Mouse (Mus musculus) WW6 (cell line): ENCODE measurements around the gene Ufc1.

Experiments used
- DNase-seq: peaks from one replicate; pipeline ENCODE4 v3.0.0-alpha.2; 2013; ENCODE audit warnings: low read depth, low spot score

The Ufc1 gene

DNA sequence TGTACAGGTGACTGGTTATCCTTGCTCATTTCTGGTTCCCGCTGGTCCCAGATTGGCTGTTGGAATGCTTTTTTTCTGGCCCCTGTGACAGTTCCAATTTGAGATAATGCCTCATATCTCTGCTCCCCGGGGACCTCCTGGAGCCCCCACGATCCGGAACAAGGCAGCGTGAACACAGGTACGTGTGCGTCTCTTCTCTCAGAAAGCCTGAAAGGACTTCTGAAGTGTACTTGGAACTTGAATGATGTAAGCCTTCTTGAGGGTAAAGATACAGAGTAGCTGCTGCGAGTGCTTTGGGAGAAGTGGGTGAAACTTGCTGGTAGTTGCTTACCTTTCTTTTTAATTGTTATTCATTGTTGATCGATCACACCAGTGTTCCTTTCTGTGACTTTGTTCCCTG is 23.6 kb downstream of the Ufc1 start:
- no peak for DNase-seq

DNA sequence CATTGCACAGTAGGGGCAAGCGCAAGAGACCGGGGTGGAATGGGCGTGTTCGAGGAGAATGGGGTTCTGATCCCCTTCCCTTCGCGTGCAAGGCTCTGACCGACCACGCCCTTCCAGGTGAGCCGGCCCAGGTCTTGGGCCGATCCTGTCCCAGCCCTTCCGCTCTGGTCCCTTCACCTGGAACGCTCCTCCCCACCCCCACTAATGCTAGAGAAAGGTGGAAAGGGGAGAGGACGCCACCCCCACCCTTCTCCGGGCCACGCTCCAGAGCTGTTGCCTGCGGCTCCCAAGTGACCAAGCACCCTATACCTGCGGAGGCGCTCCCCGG is 24.3 kb downstream of the Ufc1 start:
- no peak for DNase-seq

DNA sequence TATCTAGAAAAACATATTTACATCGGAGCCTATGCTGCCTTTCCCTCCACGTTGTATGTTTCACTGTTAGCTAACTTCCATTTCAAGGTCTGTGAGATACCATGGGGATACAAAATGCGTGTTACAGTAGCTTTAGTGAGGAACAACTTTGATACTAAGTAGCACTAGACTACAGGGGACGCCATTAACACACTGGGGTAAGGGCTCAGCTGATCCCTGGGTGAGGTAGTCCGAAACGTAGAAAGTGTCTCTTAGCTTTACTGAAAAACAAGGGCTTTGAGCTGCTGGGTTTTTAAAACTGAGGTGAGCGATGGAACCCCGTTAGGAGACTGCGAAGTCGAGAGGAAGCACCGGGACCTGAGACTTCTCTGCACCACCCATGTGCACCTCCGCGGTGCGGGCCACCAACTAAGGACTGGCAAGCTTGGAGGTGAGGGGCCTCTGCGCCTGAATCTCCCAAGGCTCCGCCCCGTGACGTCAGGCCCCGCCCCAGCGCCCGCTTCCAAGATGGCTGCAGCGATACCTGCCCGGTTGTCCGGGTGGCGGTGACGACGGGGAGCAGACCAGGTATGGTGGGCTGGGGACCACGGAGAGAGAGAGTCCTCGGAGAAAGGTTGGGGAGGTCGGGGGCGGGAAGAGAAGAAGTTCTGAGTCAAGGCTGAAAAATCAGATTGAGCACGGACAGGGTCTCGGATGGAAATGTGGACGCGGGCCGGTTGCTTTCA is 24.8 kb downstream of the Ufc1 start, which contains the start of gene B4galt3:
B4galt3 (plus strand) TSS at position 481 of the 725 bp plus-strand sequence.
- DNase-seq: no peak

DNA sequence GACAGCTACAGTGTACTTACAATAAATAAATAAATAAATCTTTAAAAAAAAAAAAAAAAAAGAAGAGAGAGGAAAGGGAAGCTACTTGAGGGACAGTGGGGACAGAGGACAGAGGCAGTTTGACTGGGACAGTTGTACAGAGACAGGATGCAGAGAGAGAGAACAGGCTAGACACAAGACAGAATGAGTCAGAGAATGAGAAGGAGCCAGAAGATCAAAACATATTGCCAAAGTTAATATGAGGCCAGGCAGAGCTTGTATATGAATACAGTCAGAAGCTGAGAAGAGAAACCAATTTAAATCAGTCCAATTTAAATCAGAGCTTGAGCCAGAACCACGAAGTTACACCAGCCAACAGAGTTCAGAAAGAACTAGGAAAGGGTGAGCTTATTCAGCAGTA is 26.5 kb downstream of the Ufc1 start:
- no peak for DNase-seq

DNA sequence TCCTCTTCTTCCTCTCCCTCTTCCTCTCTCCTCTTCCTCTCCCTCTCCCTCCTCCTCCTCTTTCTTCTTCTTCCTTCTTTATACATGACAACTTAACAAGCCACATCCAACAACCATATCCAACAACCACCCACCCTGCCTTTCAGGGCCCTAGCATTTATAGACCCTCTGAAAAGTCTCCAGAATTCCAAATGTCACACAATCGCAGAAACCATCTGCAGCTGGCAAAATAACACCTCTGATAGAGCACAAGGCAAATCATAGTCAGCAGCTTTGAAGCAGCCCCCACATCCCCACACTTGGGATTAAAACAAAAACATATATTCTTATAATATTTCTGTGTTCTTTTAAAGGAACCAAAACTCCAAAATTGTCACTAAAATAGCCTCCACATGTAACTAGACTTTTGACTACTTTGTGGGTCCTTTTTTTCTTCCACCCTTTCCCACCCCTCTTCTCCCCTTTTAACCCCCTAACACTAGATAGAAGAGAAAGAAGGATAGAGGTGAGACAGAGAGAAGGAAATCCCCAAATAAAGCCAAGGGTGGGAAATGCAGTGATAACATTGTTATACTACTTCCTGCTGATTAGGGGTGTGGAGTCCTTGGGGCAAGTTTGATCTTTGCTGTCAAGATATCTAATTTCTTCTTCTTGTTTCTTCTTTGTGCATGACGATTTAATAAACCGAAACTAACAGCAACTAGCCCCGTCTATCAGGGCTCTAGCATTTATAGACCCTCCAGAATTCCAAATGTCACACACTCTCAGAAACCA is 28.7 kb downstream of the Ufc1 start:
- DNase-seq: no peak

DNA sequence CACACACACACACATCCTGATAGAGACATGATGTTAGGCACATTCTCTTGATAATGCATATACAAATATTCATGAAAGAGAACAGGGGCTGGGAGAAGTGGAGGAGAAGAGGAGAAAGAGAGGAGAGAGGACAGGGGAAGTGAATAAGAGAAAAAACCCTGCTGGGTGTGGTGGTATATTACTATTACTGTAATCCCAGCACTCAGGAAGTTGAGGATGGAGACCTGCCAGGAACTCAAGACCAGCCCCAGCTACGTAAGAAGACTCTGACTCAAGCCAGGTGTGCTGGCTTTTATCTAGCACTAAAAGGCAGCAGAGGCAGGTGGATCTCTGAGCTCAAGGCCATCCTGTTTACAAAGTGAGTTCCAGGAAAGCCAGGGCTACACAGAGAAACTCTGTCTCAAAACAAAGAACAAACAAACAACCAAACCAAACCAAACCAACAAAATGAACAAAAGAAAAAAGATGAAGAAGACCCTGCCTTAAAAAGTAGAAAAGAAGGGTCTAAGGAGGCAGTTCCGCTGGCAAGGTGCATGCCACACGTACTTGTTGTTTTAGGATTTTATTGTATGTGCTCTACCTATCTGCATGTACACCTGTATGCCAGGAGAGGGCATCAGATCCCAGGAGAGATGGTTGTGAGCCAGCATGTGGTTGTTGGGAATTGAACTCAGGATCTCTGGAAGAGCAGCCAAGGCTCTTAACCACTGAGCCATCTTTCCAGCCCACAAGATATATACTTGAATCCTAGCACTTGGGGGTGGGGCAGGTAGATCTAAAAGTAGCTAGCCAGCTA is 31.0 kb downstream of the Ufc1 start:
- DNase-seq: no peak

DNA sequence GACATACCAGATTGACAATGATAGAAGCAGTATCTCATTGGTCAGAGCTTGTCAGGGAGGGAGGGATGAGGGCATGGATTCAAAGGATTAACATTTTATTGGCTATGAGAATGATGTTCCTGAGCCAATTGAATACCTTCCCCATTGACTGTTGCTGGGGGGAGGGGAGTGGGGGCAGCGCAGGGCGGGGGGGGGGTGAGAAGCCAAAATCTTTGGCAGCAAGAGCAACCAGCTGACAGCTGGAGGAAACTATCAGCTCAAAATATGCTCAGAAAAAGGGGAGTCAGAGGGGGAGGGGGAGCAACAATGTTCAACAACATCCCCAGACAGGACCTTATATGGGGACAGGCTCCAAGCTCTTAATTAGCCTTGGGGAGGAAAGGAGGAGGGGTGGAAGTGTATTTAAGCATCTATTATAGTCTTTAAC is 31.6 kb downstream of the Ufc1 start:
- no peak for DNase-seq

DNA sequence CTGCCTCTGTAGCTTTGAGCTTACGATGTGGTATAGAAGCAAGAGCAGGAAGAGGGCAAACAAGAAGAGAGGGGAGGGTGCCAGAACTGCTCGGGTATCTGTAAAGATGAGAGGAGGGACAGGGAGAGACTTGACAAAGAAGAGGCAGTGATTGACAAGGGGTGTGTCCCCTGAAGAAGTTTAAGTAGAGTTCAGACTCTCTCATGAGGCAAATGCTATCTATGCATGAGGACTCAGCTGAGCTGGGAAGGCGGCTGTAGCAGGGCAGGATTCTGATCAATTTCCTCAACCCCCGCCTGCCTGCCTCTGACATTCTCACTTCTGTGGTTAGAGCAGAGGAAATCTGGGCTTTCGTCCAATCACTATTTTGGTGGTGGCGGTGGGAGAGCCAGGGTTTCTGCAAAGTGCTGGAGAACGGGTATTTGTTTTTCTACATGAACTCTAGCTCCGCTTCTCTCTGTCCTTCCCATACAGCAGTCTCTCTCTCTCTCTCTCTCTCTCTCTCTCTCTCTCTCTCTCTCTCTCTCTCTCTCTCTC is 32.2 kb downstream of the Ufc1 start:
- no peak for DNase-seq

DNA sequence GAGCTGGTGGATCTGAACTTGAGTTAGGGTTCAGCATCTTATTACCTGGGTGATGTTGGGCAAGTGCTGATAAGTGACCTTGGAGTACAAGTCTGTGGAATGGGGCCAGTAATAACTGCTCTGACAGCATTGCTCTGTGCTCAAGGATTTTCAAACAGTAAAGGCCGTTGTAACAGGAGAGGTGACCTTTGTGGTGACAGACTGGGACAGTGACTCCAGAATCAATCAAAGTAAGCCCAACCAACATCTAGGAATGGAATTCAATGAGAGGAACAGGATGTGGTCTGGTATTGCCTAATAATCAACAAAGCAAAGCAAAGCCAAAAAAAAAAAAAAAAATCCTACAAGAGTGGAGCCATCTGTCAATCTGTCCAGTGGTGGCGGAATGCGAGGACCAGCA is 34.5 kb downstream of the Ufc1 start:
- DNase-seq: no peak

DNA sequence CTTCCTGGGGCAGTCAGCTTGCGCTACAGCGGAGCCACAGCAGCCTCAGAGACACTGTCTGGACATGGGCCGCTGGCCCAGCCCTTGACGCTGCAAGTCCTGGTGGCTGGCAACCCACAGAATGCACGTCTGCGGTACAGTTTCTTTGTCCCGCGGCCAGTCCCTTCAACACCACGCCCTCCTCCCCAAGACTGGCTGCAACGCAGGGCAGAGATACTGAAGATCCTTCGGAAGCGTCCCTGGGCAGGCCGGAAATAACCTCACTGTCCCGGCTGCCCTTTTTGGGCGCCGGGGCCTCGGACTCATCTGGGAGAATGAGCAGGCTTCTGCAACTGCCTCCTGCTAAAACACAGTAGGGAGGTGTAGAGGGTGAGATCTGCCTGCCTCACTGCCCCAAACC is 35.9 kb downstream of the Ufc1 start:
- no peak for DNase-seq

DNA sequence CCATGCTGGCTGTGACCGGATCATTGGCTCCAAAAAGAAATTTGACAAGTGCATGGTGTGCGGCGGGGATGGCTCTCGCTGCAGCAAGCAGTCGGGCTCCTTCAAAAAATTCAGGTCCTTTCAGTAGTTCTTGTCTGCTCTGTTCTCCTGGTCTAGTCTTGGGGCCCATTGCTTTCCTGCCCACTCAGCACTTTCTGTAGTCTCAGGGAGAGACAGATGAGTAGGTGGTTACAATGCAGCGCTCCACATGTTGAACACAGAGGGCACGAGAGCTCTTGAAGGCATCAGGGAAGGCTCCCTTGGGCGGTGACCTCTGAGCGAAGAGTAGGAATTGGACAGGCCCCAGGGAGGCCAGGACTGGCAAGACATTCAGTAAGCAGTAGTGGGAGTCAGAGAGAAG is 37.0 kb downstream of the Ufc1 start:
- DNase-seq: no peak

DNA sequence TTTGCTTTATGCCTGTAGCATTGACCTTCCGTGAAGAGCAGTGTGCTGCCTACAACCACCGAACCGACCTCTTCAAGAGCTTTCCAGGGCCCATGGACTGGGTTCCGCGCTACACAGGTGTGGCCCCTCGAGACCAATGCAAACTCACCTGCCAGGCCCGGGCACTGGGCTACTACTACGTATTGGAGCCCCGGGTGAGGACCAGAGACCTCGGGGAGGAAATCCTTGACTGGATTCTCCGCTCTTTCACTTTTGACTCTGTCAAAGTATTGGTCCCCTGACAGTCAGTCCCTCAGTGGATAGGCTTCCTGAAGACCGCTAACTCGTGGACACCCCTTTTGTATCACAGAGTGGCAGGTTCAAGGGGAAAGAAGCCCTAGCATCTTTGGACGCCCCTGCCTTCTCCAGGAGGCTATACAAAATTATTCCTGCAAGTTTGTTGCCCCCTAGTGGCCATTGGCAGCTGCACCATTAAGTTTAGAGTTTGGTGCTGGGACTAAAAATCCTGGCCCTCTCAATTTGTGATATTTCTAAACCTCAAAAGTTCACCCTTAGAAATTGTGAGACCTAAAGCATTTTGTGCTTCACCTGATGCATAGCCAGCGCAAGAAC is 37.8 kb downstream of the Ufc1 start:
- no peak for DNase-seq

DNA sequence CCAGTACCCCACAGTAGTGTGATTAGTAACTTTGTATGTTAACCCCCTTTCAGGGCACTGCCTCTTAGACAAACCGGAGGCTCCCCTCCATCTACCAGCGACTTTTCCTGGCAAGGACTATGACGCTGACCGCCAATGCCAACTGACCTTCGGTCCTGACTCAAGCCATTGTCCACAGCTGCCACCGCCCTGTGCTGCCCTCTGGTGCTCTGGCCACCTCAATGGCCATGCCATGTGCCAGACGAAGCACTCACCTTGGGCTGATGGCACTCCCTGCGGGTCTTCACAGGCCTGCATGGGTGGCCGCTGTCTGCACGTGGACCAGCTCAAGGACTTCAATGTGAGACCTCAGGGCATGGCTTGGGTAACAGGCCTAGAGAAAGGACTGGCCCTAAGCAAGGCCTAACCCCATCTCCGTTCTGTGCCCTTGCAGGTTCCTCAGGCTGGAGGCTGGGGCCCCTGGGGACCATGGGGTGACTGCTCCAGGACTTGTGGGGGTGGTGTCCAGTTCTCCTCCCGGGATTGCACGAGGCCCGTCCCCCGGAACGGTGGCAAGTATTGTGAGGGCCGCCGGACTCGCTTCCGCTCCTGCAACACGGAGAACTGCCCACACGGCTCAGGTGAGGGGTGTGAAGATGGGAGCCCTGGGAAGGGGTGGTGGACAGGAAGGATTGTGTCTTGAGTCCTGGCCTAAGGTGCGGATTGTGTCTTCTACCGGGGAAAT is 38.6 kb downstream of the Ufc1 start:
- no peak for DNase-seq

DNA sequence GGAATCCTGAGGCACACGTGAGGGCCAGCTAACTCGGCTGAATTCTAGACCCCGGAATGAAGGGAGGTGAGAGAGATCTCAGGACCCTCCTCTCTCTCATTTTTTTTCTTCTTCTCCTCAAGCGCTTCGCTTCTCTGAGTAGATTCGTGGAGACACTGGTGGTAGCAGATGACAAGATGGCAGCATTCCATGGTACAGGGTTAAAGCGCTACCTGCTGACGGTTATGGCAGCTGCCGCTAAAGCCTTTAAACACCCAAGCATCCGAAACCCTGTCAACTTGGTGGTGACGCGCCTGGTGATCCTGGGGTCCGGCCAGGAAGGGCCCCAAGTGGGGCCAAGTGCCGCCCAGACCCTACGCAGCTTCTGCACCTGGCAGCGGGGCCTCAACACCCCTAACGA is 42.4 kb downstream of the Ufc1 start:
- no peak for DNase-seq

DNA sequence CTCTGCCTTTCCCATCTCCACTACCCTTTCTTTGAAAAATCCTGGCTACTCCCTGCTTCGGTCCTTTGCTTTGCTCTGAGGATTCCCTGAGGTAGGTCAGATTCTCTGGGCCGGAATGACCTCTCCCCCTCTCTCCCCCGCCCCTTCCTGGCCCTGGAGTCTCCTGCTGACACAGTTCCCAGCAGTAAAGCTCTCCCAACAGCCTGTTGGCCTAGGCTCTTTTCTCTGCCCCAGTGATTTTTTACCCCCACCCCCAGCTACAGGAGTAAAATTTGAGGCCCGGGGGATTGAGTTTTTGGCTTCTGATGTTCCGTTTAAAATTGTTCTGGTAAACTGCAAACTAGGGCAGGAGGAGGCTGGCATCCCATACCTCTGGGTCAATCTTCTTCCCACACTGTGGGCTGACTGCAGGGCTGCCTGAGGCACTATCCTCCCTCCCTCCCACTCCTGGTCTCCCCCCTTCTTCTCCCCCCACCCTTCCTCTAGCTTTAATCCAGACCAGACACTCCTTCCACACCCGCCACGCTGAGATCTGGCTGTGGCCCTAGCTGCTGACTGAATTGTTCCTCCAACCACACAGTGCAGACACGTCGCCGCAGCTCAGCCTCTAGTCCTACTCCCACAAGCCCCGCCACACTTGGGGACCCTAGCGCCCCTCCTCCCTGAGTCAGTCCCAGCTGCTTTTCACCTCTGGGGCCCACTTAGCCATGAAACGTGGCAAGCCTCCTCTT is 43.1 kb downstream of the Ufc1 start:
- DNase-seq: no peak

DNA sequence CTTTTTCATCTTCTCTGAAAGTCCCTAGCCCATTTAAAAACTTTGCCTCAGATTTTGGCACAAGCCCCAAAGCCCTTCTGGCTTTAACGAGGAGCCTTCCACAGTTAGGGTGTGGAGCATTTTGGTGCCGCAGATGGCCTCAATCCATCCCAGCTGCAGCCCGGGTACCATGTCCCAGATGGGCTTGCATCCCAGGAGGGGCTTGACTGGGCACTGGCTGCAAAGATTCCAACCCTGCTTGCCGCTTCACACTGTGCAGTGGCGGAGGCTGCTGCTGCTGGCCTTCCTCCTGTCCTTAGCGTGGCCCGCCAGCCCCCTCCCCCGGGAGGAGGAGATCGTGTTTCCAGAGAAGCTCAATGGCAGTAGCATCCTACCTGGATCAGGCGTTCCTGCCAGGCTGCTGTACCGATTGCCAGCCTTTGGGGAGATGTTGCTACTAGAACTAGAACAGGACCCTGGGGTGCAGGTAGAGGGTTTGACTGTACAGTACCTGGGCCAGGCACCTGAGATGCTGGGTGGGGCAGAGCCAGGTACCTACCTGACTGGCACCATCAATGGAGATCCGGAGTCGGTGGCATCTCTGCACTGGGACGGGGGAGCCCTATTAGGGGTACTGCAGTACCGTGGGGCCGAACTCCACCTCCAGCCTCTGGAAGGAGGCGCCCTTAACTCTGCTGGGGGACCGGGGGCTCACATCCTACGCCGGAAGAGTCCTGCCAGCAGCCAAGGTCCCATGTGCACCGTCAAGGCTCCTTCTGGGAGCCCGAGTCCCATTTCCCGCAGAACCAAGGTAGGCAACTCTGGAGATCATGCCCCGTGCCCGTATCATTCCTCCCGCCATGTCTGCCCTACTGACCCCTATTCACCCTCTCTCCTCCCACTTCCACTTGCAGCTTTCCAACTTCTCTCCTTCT is 43.9 kb downstream of the Ufc1 start, which contains the start of gene Ndufs2:
Ndufs2 (minus strand) TSS at position 709 of the 914 bp plus-strand sequence.
- no peak for DNase-seq

DNA sequence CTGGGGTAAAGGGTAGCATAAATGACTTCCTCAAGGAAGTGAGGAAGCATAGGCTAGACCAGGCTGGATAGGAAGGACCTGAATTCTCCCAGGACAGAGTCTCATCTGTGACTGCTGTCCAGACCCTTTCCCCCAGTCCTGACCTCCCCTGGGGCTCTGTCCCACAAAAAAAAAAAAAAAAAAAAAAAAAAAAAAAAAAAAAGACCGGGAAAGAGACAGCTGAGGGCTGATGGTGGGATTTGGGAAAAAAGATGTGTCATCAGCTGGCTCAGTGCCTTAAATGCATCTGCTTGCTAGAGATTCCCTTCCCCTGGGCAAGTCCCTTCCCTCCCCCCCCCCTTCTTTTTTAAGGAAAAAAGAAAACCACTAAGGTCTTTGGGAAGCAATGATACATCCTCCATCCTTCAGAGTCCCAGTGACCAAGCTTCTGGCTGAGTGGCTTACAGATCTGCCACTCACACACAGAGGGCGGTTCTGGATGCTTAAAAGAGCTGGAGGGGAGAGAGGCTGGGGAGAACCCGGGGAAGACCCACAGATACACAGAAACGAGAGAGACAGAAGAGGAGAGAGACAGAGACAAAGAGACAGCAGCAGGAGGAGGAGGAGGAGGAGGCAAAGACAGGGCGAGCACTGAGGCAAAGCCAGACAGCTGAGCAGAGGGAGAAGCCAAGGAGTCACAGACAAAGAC is 44.8 kb downstream of the Ufc1 start, which contains the start of gene Adamts4:
Adamts4 (plus strand) TSS at position 509 of the 688 bp plus-strand sequence.
- no peak for DNase-seq

DNA sequence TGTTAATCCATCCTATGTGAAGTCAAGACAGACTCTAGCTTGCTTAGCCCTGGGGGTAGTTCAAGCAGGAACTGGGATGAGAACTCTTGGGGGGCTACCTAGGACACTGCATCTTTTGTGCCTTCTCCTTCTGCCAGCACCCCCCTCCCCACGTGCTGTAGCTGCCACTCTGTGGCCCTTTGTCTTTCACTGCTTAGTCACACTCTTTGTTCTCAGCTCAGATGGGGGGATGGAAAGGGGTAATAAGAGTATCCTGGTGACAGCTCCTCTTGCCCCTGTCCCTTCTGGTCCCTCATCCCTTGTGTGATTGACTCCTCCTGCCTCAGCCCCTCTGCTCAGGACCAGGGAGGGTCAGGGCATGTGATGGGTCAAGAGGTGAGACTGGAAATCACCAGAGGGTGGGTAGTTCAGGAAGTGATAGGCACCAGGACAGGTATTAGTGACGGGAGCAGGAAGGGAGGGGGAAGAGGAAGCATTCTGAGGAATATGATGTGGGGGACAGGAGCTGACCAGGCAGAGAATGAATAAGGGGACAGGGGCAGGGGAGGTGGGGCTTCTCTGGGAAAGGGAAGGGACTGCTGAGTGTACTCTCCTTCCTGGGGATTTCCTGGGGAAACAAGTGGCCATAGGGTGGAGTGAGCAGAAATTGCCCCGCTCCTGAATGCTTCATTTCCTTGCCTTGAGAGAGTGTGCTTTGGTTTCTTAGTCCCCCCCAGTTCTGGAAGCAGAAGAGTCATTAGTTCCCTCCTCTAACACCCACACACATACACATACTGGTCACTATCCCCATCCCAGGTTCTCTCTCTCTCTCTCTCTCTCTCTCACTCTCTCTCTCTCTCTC is 46.2 kb downstream of the Ufc1 start:
- no peak for DNase-seq
